In the genomic region with DNA sequence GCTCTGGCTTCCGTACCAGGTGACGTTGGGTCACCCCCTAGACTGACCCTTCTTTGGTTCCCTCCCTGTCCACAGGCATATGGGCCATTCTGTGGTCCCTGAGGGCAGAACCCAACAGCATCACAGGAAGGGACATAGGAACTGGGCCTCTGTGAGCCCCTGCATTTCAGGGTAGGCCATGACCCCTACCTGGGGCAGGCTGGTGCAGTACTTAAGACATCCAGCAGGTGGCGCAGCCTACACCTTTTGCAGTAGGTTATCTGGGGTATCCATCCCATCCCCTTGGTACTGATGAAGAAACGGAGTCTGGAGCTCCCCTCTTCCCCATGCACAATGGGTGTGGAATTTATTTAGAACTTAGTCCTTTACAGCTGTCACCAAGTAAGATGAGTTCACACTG, we compare ENCODE assay signal across 8 mouse cellular contexts. TPM values are rescaled to one million over a fixed set of nuclear protein-coding genes. Genes with fewer than 3 reads are reported as not detected.
DNase-seq lines count a peak whose midpoint lies in the region; ATAC-seq and TF ChIP-seq lines count a peak whose summit lies in the region.
"Had no signal": no experiment of that assay in that cellular context is flagged by ENCODE, and none has a peak within 500 bp of the region (broad histone marks: within the 10 kb centered on the region; RNA-seq: fewer than 3 reads in every experiment).

No protein-coding gene starts in this region.

- no peak overlapping the region for H3K27ac ChIP-seq in CH12.LX (ENCODE audit: insufficient read depth, low read depth)
- H3K27ac ChIP-seq in liver, embryonic 14.5 days = no peak overlapping the region
- no peak overlapping the region for H3K27ac ChIP-seq in testis, adult 2 months (ENCODE audit: control insufficient read depth, insufficient read depth, low read depth, low read length)
- H3K27ac ChIP-seq: embryonic facial prominence, embryonic 15.5 days had no signal

- no peak overlapping the region for H3K4me2 ChIP-seq in CH12.LX (ENCODE audit: insufficient read depth, low read depth, poor library complexity, severe bottlenecking)
- H3K4me2 ChIP-seq in liver, embryonic 14.5 days (ENCODE audit: low read depth) = no peak overlapping the region
- H3K4me2 ChIP-seq: embryonic facial prominence, embryonic 15.5 days had no signal

- no peaks in the 10 kb centered on the region for H3K79me2 ChIP-seq in CH12.LX (replicated peaks; ENCODE audit: control insufficient read depth, extremely low read depth, insufficient read depth, poor library complexity, severe bottlenecking)

- no peaks in the 10 kb centered on the region for H3K36me3 ChIP-seq in CH12.LX (replicated peaks in 1 of 2; ENCODE audit: control insufficient read depth in 1 of 2, insufficient read depth in 1 of 2, low read length in 1 of 2)
- no peaks in the 10 kb centered on the region for H3K36me3 ChIP-seq in liver, embryonic 14.5 days (replicated peaks; ENCODE audit: control insufficient read depth, insufficient read depth, low read depth)
- H3K36me3 ChIP-seq in testis, adult 2 months (ENCODE audit: control insufficient read depth, insufficient read depth, low read length) = no peaks in the 10 kb centered on the region
- H3K36me3 ChIP-seq: embryonic facial prominence, embryonic 15.5 days had no signal

- in situ Hi-C loops in CH12.LX (cut with MboI; ENCODE audit: low pct_ligation_motif_present, low pct_unique_long_range_greater_than_20kb, low sequenced_read_pairs) = no loop called here

- no peak for TF ChIP-seq POLR2A in CH12.LX (IDR thresholded peaks at IDR 0.05; ENCODE audit: low read depth, low read length)
- no peak for TF ChIP-seq POLR2A in testis, adult 2 months (IDR thresholded peaks at IDR 0.05; ENCODE audit: control insufficient read depth, low read depth, low read length)

- H3K4me1 ChIP-seq in CH12.LX (ENCODE audit: control insufficient read depth in 1 of 2, insufficient read depth in 2 of 2) = peaks cover 13 to 14% of the 10 kb centered on the region in 2 experiments
- H3K4me1 ChIP-seq in liver, embryonic 14.5 days (replicated peaks; ENCODE audit: control insufficient read depth in 2 of 2, insufficient read depth in 2 of 2, low read length in 1 of 2) = no peaks in the 10 kb centered on the region
- peaks cover 20% of the 10 kb centered on the region for H3K4me1 ChIP-seq in testis, adult 2 months (ENCODE audit: control insufficient read depth, insufficient read depth, low read length)

- no peak for TF ChIP-seq EP300 in CH12.LX (IDR thresholded peaks at IDR 0.05; ENCODE audit: low read length)
- TF ChIP-seq EP300 in liver, embryonic 14.5 days (IDR thresholded peaks at IDR 0.05; ENCODE audit: low read depth) = no peak

- H3K9me3 ChIP-seq in CH12.LX (replicated peaks; ENCODE audit: low read length) = peaks cover 19% of the 10 kb centered on the region
- no peaks in the 10 kb centered on the region for H3K9me3 ChIP-seq in liver, embryonic 14.5 days (ENCODE audit: control insufficient read depth, low read length)
- H3K9me3 ChIP-seq: embryonic facial prominence, embryonic 15.5 days had no signal

- H3K9ac ChIP-seq in CH12.LX (ENCODE audit: insufficient read depth, low read depth) = no peak overlapping the region
- H3K9ac ChIP-seq in liver, embryonic 14.5 days (replicated peaks) = no peak overlapping the region
- H3K9ac ChIP-seq: embryonic facial prominence, embryonic 15.5 days had no signal

- dilution Hi-C loops in CH12.LX (cut with MboI; ENCODE audit: extremely low pct_ligation_motif_present, extremely low pct_unique_long_range_greater_than_20kb, low sequenced_read_pairs) = no loop called here

- WGBS in liver, embryonic 14.5 days (ENCODE audit: insufficient replicate concordance) = 43% methylated on average over 4 of the region's 4 CpGs

- DNase-seq in layer of hippocampus, adult 11-12 months (ENCODE audit: low spot score) = peak; percentile 70
- DNase-seq in layer of hippocampus, adult 9-11 months = no peak
- peak; percentile 40 for DNase-seq in CH12.LX (ENCODE audit: extremely low read depth)
- DNase-seq in adrenal gland, adult (ENCODE audit: inconsistent age in 2 of 2, low spot score in 1 of 2) = peak; percentile 38 to 77
- no peak for DNase-seq in liver, embryonic 14.5 days (ENCODE audit: low read depth in 3 of 3, low spot score in 3 of 3)

- ATAC-seq in common myeloid progenitor, adult 5-6 weeks (replicated peaks; ENCODE audit: low read depth, poor library complexity, severe bottlenecking) = peak; percentile 41; the same call in 1 of the 2 replicates
- no peak for ATAC-seq in liver, embryonic 14.5 days (ENCODE audit: insufficient read depth)

- H3K4me3 ChIP-seq in CH12.LX (replicated peaks in 1 of 3; ENCODE audit: low read depth in 2 of 3, low read length in 2 of 3, poor library complexity in 1 of 3) = no peak overlapping the region
- H3K4me3 ChIP-seq in liver, embryonic 14.5 days (ENCODE audit: insufficient read depth in 1 of 2, low read depth in 2 of 2, low read length in 2 of 2) = no peak overlapping the region
- H3K4me3 ChIP-seq in testis, adult 2 months (ENCODE audit: control insufficient read depth, low read depth, low read length) = no peak overlapping the region
- H3K4me3 ChIP-seq: embryonic facial prominence, embryonic 15.5 days had no signal

- peaks cover 55% of the 10 kb centered on the region for H3K27me3 ChIP-seq in CH12.LX (replicated peaks)
- H3K27me3 ChIP-seq in liver, embryonic 14.5 days (ENCODE audit: control insufficient read depth, insufficient read depth, low read length) = no peaks in the 10 kb centered on the region
- no peaks in the 10 kb centered on the region for H3K27me3 ChIP-seq in testis, adult 2 months (ENCODE audit: control insufficient read depth, insufficient read depth, low read length)
- H3K27me3 ChIP-seq: embryonic facial prominence, embryonic 15.5 days had no signal

- peak; percentile 45 for TF ChIP-seq RAD21 in CH12.LX (IDR thresholded peaks at IDR 0.05; ENCODE audit: low read depth, low read length)

- peak; percentile 72 to 99 for TF ChIP-seq CTCF in CH12.LX (conservative IDR thresholded peaks at IDR 0.05 in 1 of 2, IDR thresholded peaks at IDR 0.05 in 1 of 2; ENCODE audit: low read depth in 2 of 2, low read length in 2 of 2)
- TF ChIP-seq CTCF in liver, embryonic 14.5 days (IDR thresholded peaks at IDR 0.05; ENCODE audit: low read depth) = peak; percentile 94
- TF ChIP-seq CTCF in testis, adult 2 months (IDR thresholded peaks at IDR 0.05; ENCODE audit: control insufficient read depth, insufficient read depth, insufficient replicate concordance, low read depth, low read length) = peak; percentile 96

TF ChIP-seq in CH12.LX, 34 proteins besides CTCF, POLR2A, EP300 and RAD21:
- TF ChIP-seq SMC3 (IDR thresholded peaks at IDR 0.05; ENCODE audit: low read depth, low read length) = peak; percentile 68
- no peak for TF ChIP-seq PAX5 (IDR thresholded peaks at IDR 0.05; ENCODE audit: low read length)

RNA-seq across cellular contexts. Expression of gene Jph3, which starts 35.0 kb away (rescaled TPM):
- total RNA-seq in CH12.LX (2012; rRNA removed) (0.17 and 0.21 TPM in 2 replicates), CH12.LX (2014; rRNA removed) (not detected in 2 replicates)
- 0.21 and 0.31 TPM in 2 replicates for polyA plus RNA-seq in CH12.LX (2012; ENCODE audit: insufficient read length, low read depth)
- not detected in 2 replicates for total RNA-seq in common myeloid progenitor, adult 5-6 weeks (2017)
- 0.08 TPM in 1 of 2 replicates, not detected in the other for polyA plus RNA-seq in liver, embryonic 14.5 days (2012; rRNA removed)
- 0.08 TPM in 1 of 2 replicates, not detected in the other for polyA plus RNA-seq in liver, embryonic 14.5 days (2014; fragmentation: Nextera tagmentation; extraction: Ambion mirVana)
- polyA plus RNA-seq in testis, adult 2 months (2012; rRNA removed) = 3.1 and 3.3 TPM in 2 replicates

RNA-seq across cellular contexts. Expression of gene Zcchc14, which starts 41.8 kb away (rescaled TPM):
- not detected in 2 replicates for total RNA-seq in CH12.LX (2012; rRNA removed)
- not detected in 2 replicates for total RNA-seq in CH12.LX (2014; rRNA removed)
- polyA plus RNA-seq in CH12.LX (2012; ENCODE audit: insufficient read length, low read depth) = not detected in 2 replicates
- 0.23 TPM in 1 of 2 replicates, not detected in the other for total RNA-seq in common myeloid progenitor, adult 5-6 weeks (2017)
- 1.6 and 1.7 TPM in 2 replicates for polyA plus RNA-seq in liver, embryonic 14.5 days (2012; rRNA removed)
- 1.3 and 1.5 TPM in 2 replicates for polyA plus RNA-seq in liver, embryonic 14.5 days (2014; fragmentation: Nextera tagmentation; extraction: Ambion mirVana)
- 10.9 and 11.0 TPM in 2 replicates for polyA plus RNA-seq in testis, adult 2 months (2012; rRNA removed)

Comparison
In these comparisons a context has a peak if more than half of its experiments do, and no peak if none do; other contexts are left out.
1. DNase-seq: peak in layer of hippocampus, adult 11-12 months (single experiment), CH12.LX (single experiment) and adrenal gland, adult (2 of 2); none in layer of hippocampus, adult 9-11 months (single experiment) and liver, embryonic 14.5 days (0 of 3).
2. Peak in every context shown above with its lines, with median percentiles within 50 percentile points of each other: CTCF ChIP-seq.